Mouse (Mus musculus): ENCODE measurements around the gene Prr23a3. TPM values are rescaled to one million over a fixed set of nuclear protein-coding genes. Genes with fewer than 3 reads are reported as not detected.

Gene Prr23a3
- polyA plus RNA-seq, 1 experiment from 2014 or later, result not detected

DNA sequence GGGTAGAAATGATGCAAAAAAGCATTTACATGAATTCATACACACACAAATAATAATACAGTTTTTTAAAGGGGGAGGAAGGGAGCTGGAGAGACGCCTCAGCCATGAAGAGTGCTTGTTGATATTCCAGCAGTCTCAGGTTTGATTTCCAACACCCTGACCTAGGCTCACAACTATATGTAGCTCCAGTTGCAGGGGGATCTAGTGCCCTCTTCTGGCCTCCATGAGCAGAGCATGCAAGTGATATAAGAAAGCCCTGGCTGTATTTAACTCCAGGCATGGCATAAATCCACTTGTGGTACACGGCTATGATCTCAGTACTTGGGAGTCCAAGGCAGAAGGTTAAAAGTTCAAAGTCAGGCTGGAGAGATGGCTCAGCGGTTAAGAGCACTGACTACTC is 1.1 kb upstream of the Prr23a3 start:
- 76% methylated on average over 3 of the region's 3 CpGs for WGBS
- Histone ChIP-seq H3K4me1 (no peaks in the 10 kb centered on the region), H3K27me3 (peaks cover 3% of the 10 kb centered on the region; the same call in 1 of the 2 replicates), H3K36me3 (no peaks in the 10 kb centered on the region), H3K9me3 (no peaks in the 10 kb centered on the region), H3K4me2 (replicated peaks) (no peak overlapping the region), H3K9ac (no peak overlapping the region), H3K27ac (no peak overlapping the region), H3K4me3 (no peak overlapping the region)
- ATAC-seq (ENCODE audit: insufficient number of reproducible peaks, insufficient read depth, low FRiP score, low TSS enrichment), result no peak

DNA sequence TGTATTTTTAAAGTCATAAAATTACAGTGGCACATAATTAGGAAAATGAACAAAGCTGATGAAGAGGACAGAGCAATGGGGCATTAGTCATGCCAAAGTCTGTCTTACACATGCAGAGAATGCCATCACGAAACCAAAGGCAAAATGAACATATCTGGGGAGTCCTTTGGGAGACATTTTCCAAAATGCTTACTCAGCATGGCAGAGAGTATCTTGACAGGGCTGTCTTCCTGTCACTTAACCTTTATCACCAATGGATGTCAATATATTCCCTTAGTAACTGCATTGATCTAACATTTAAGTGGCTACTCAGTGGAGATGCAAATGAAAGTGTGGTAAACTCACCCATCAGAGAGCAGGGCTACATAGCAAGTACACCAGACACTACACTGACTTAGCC is 36.9 kb downstream of the Prr23a3 start:
- Histone ChIP-seq H3K9me3 (peaks cover 12% of the 10 kb centered on the region; the same call in 1 of the 2 replicates), H3K9ac (no peak overlapping the region), H3K4me2 (replicated peaks) (no peak overlapping the region), H3K27ac (no peak overlapping the region), H3K27me3 (no peaks in the 10 kb centered on the region), H3K4me3 (no peak overlapping the region), H3K36me3 (no peaks in the 10 kb centered on the region), H3K4me1 (no peaks in the 10 kb centered on the region)
- no peak for ATAC-seq (ENCODE audit: insufficient number of reproducible peaks, insufficient read depth, low FRiP score, low TSS enrichment)
- 85% methylated on average over 1 of the region's 1 CpGs for WGBS

DNA sequence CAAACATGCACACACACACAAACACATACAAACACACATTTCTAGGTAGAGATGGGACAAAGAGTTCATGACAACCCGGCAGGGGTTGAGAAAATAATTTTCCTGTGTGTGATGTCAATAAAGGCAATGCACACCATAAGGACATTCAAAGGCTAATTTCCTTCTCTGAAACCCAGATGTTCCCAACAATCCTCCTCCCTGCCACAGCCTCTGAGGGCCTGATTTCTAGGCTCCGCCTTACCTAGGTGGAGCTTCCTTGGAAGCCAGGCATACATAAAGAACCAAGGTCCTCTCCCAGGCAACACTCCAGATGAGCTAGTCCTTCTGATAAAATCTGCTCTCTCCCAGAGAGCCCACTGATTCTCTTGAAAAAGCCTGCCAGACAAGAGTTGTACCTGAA is 38.3 kb downstream of the Prr23a3 start, which contains the start of gene 7420426K07Rik:
Gene 7420426K07Rik (plus strand): TSS at position 301 of the 400 bp plus-strand sequence.
- Histone ChIP-seq H3K4me2 (replicated peaks) (no peak within 1 kb of the TSS), H3K9me3 (0 out of 2 replicates have a peak, but pooled peaks cover 2% of the 10 kb centered on the region), H3K27ac (no peak within 1 kb of the TSS), H3K4me1 (no peaks in the 10 kb centered on the region), H3K36me3 (no peaks in the 10 kb centered on the region), H3K9ac (no peak within 1 kb of the TSS), H3K27me3 (no peaks in the 10 kb centered on the region), H3K4me3 (no peak within 1 kb of the TSS)
- no peak for ATAC-seq (ENCODE audit: insufficient number of reproducible peaks, insufficient read depth, low FRiP score, low TSS enrichment)
- 88% methylated on average over 2 of the region's 2 CpGs for WGBS

Other genes starting within 250 kb of the Prr23a3 start
- gene Prr23a1, start 22.3 kb upstream of the Prr23a3 start, polyA plus RNA-seq (2016; fragmentation: Nextera tagmentation; extraction: Ambion mirVana), result not detected in 2 replicates
- gene Prr23a2, start 8.3 kb upstream of the Prr23a3 start, polyA plus RNA-seq (2016; fragmentation: Nextera tagmentation; extraction: Ambion mirVana), result not detected in 2 replicates
- not detected in 2 replicates for gene 7420426K07Rik, start 38.4 kb downstream of the Prr23a3 start, polyA plus RNA-seq (2016; fragmentation: Nextera tagmentation; extraction: Ambion mirVana)
- 11.0 and 14.3 TPM in 2 replicates for gene Foxl2, start 90.5 kb downstream of the Prr23a3 start, polyA plus RNA-seq (2016; fragmentation: Nextera tagmentation; extraction: Ambion mirVana)
- 55.2 and 56.3 TPM in 2 replicates for gene Faim, start 121.6 kb downstream of the Prr23a3 start, polyA plus RNA-seq (2016; fragmentation: Nextera tagmentation; extraction: Ambion mirVana)
- not detected in 2 replicates for gene Gm1123, start 170.9 kb downstream of the Prr23a3 start, polyA plus RNA-seq (2016; fragmentation: Nextera tagmentation; extraction: Ambion mirVana)

Data from embryonic facial prominence, embryonic 12.5 days (tissue).